Mouse (Mus musculus): ENCODE results near the gene Sun1. TPM values are rescaled to one million over a fixed set of nuclear protein-coding genes. Genes with fewer than 3 reads are reported as not detected.

The Sun1 gene
- 10 to 100 TPM; 59.5 to 78.6 TPM for total RNA-seq (2021)
- long read RNA-seq, experiment 1, full-length matches to known transcripts, result 54 of 98 reads
- long read RNA-seq, experiment 1, partial matches to known transcripts, result 19 of 98 reads
- long read RNA-seq, experiment 1, other reads (novel, unspliced or antisense), result 25 of 98 reads
- long read RNA-seq, experiment 2, full-length matches to known transcripts, result 34 of 70 reads
- long read RNA-seq, experiment 2, partial matches to known transcripts, result 6 of 70 reads
- long read RNA-seq, experiment 2, other reads (novel, unspliced or antisense), result 30 of 70 reads

GRCm38 (mm10) chr5:139199995-139200769 is at the start of gene Sun1:
Gene Sun1 (plus strand): TSS chr5:139200637.
- peak; percentile 100 for DNase-seq

GRCm38 (mm10) chr5:139160899-139161298 is 39.5 kb upstream of the Sun1 start:
- DNase-seq, result no peak

DNA sequence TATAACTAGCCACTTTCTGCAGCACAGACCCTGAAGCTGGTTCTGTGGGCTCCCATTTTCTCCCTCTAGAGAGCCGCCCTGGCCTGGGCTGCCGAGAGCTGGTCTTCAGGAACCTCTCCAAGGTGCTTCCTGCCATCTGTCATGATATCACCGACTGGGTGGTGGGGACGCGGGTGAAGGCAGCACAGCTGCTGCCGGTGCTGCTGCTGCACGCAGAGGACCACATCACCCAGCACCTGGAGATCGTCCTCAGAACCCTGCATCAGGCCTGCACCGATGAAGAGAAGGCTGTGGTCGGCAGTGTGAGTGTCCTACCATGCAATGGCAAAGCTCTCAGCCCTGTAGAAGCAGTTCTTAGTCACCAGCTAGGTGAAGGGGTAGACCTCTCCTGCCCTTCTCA is 38.8 kb upstream of the Sun1 start:
- DNase-seq, result no peak

DNA sequence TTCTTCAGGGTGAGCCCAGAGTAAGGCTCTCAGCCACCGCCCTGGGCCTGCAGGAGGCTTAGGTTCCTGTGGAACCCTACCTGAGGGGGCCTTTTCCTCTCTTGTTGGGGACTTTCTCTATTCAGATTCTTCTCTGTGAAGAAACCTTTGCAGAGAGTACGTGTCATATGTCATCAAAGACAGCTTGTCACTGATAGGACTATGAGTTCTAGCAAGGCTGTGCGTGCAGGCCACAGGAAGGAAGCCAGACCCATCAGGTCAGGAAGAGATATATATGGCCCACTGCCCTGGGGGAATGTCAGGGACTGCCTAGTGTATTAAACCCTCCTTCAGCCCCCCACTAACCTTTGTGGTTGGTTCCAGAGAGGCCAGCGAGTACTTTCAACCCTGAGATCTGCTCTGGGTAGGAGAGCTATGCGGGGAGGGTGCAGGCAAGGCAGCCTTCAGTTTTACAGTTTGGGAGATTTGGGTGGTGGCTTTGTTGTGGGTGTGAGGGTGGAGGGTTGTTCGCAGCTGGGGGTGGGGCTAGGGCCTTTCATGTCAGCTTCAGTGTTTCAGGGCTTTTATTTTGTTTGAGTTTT is 33.6 kb upstream of the Sun1 start:
- no peak for DNase-seq

DNA sequence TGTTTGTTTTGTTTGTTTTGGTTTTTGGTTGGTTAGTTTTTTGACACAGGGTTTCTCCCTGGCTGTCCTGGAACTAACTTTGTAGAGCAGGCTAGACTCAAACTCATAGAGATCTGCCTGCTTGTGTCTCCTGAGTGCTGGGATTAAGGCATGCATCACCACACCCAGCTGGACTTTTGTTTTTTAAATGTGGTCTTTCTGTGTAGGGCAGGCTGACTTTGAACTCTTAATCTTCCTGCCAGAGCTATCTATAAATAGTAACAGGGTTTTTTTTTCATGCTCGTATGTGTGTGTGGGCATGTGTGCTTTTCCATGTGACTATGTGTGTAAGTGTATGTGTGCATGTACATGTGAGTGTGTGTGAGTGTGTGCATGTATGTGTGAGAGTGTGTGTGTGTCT is 32.9 kb upstream of the Sun1 start:
- no peak for DNase-seq

- no peak for DNase-seq
Measured at GRCm38 (mm10) chr5:139171929-139172328, 28.5 kb upstream of the Sun1 start.

- DNase-seq, result no peak
Measured at GRCm38 (mm10) chr5:139174141-139174540, 26.3 kb upstream of the Sun1 start.

DNA sequence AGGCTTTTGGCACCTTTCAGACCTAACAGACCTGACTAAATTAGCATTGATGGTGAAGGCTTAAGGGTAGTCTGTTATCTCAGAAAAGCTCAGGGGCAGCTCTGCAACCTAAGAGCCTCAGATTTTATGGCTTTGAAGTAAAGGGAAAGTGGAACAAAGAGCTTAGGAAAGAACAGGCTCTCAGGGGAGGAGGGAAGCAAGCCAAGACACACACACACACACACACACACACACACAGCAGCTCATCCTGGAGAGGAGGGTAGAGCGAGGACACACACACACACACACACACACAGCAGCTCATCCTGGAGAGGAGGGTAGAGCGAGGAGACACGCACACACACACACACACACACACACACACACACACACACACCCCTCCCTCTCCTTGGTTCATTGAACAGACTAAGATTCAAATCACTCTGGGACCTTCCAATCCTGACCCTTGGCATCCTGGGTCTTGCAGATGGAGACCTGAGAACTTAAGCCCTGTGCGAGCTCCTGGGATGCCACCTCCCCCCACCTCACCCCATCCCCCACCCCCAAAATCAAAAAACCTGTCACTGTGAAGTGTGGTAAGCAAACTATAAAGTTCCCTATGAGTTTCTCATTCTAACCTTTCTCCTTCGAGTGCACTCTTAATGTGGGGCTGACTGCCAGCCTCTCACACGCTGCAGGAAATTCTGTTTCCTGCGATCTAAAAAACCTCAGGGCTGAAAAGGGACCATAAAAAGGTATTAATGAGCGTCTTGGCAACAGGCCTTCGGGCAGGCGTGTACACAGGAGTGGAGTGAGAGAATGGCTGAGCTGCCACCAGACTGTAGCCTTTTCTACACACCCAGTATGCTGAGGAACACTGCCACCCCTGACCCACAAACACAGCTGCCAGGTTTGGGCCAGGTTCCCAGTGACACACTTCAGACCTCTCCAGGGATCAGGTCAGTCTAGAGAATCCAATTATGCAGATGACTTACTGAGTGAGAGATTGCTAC is 25.6 kb upstream of the Sun1 start:
- peak; percentile 79 for DNase-seq

GRCm38 (mm10) chr5:139178895-139179631 is 21.4 kb upstream of the Sun1 start:
- peak; percentile 91 for DNase-seq

- DNase-seq, result no peak
Measured at GRCm38 (mm10) chr5:139183131-139183530, 17.3 kb upstream of the Sun1 start.

DNA sequence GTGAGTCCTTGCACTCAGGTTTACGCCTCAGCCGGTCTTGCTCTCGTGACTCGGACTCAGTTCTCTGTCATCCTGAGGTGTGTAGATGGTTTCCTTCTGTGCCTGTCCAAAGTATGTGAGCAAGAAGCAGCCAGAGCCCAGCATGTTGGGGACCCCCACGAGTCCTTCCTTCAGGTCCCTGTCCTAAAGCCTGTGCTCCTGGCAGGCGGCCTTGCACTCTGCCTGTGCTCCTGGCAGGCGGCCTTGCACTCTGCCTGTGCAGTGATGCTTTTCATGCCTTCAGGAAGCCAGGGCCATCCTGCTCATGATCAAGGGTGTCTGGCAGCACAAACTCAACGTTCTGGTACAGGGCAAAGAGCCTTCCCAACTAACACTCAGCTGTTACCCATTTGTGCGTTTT is 16.8 kb upstream of the Sun1 start:
- peak; percentile 39 for DNase-seq

GRCm38 (mm10) chr5:139184897-139185296 is 15.5 kb upstream of the Sun1 start:
- no peak for DNase-seq

GRCm38 (mm10) chr5:139189726-139190125 is 10.7 kb upstream of the Sun1 start:
- no peak for DNase-seq

DNA sequence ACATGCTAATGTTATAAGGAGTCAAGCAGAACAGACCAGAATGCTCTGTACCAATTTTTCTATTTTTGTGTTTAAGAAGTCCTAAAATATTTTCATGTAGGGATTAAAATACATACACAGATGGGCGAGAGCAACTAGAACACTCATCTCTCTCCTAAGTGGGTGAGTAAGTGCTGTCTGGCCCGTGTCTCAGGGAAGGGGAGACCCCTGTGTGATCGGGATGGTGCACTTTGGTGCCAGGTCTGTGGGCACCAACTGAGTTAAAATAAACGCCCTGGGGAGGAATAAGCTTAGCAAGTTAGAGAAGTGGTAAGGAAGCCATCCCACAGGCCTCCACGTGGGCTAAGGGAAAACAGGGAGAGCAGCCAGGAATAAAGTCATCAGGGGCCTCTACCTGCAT is 9.5 kb upstream of the Sun1 start:
- DNase-seq, result no peak

DNA sequence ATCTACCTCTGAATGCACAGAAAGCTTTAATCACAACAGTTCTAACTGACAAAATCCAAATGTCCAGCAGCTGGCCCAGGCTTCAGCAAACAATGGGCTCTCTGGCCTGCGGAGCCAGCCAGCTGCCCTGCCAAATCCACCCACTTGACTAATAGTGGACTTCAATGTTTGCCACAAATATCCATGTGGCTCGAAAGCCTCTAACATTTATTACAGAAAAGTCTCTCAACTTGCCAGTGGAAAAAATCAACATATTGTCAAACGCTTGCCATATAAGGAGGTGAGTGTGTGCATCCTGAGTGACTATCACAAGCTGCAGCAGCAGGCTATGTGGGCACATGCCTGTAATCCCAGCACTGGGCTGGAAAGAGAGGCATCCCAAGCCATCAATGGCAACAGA is 1.7 kb upstream of the Sun1 start:
- no peak for DNase-seq

DNA sequence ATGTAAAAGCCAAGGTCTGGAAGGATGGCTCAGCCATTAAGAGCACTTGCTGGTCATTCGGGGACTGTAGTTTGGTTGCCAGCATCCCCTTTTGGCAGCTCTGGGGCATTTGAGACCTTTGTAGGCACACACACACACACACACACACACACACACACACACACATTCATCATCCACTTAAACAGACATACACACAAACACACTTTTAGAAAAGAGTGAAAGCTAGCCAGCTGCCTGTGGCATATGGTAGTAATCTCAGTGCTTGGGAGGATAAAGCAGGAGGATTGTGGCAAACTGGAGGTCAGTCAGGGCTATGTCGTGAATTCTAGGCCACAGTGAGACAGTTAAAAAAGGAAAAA is 822 bp upstream of the Sun1 start:
- no peak for DNase-seq

DNA sequence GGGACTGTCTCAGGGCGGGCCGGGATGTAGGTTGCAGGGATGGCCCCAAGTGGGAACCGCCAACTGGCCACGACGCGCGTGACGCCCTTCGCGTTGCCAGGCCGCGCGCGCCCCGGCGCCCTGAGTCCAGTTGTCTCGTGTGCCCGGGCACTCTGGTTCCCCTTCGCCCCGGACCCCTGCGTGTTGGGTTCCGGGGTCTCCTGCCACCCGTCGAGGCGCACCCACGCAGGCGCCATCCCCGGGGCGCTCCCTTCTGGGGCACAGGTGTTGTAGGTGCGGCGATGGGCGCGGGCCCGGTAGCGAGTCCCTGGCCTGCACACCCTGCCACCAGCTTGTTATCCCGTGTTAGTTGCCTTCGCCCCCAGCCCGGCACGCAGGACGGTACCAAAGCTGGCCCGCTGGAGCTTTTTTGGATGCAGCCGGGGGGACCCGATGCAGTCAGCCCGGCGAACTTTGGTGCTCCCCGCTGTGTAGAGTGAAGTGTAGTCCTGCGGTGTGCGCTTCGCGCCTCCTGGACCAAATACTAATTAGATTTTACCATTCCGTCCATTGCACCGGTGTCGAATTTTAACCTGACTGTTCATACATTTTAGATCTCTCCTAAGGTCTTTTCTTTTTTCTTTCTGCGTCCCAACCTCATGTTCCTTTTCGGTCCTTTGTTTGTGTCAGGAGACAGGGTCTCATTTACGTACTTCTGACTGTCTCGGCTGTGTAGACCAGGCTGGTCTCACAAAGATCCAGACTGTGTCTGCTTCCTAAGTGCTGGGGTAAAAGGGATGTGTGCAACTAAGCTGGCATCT is 533 bp downstream of the Sun1 start:
- DNase-seq, result no peak

DNA sequence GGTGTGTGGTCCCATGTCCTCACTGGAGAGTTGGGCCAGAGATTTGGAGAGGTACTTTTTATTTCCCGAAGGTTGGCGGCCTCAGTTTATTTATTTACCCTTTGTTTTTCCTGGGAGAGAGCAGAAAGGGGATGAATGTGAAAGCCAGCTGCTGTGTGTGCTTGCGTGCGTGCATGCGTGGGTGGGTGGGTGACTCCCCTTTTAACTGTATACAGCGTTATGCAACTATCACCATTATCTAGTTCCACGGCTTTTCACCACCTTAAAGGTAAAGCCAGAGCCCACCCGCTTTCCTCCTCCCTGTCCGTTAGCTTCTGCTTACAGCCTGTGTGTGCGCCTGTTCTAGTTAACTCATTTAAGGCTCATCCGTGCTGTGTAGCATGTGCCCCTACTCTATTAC is 1.7 kb downstream of the Sun1 start:
- DNase-seq, result no peak

DNA sequence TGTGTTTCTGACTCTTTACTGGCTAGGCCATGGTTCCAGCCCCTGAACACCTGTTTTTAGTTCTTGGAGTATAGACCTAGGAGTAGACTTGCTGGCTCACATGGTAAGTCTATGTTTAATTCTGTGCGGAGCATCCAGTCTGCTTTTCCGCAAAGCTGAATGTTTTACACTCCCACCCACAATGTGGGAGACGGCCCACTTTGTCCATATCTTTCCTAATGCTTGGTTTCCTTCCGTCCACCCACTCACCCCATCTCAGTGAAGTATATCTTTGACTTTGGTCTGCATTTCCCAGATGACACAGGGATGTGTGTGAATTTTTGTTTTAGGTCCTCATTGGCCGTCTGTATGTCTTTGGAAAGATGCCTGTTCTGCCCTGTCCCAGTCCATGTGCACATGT is 2.9 kb downstream of the Sun1 start:
- no peak for DNase-seq

- peak; percentile 53 for DNase-seq
Measured at GRCm38 (mm10) chr5:139206081-139206480, 5.6 kb downstream of the Sun1 start.

DNA sequence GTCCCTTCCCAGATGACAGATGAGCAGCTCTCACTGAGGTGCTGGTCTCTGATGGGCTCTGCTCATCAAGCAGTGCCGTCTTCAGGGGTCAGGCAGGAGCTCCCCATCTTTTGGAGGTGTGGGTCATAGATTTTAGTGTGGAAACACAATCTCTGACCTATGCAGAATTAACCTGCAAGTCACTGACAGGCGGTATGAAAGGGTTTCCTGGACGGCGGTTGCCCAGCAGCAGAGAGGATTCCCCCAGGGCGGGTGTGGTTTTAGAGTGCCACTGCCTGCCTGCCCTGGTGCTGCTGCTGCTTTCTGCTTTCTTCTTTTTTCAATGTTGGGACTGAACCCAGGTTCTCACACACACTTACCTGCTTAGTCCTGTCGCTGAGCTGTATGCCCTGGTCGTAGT is 6.1 kb downstream of the Sun1 start:
- DNase-seq, result no peak

Data from adrenal gland, postnatal 10 days (tissue).